Mouse (Mus musculus): ENCODE data around the gene Ryr2. TPM values are rescaled to one million over a fixed set of nuclear protein-coding genes. Genes with fewer than 3 reads are reported as not detected.

The Ryr2 gene
- polyA plus RNA-seq, 1 experiment: not detected

DNA sequence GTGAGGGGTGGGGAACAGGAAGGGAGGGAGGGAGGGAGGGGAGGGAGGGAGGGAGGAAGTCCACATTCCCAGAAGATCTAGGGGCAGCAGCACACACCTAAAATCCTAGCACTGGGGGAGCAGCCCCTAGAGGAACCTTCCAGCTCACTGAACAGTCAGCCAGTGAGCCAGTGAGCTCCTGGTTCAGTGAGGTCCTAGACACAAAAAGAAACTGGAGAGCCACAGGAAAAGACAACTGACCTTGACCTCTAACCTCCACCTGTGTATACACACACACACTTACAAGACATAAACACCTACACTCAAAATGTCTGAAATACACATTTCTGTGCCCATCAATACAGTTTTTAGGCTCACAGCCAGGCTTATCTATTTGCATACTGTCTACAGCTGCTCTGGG is 173.4 kb downstream of the Ryr2 start:
- no peak overlapping the region for H3ac ChIP-seq (ENCODE audit: control insufficient read depth, insufficient read length, low read depth)
- TF ChIP-seq CTCF (IDR thresholded peaks at IDR 0.05; ENCODE audit: control insufficient read depth, insufficient read depth, insufficient read length) (no peak), MAX (IDR thresholded peaks at IDR 0.05) (no peak), FOSL1 (IDR thresholded peaks at IDR 0.05; ENCODE audit: insufficient read depth, low read length, poor library complexity, severe bottlenecking) (no peak), CEBPB (IDR thresholded peaks at IDR 0.05; ENCODE audit: low read depth) (no peak), MYOD1 (IDR thresholded peaks at IDR 0.05; ENCODE audit: control insufficient read depth, insufficient read length, low read depth) (no peak), USF1 (IDR thresholded peaks at IDR 0.05; ENCODE audit: low read depth) (no peak), MYOG (IDR thresholded peaks at IDR 0.05; ENCODE audit: control insufficient read depth, extremely low read depth, insufficient read length) (no peak)
- no peak overlapping the region for H3K4me3 ChIP-seq (ENCODE audit: insufficient read depth, poor library complexity, severe bottlenecking)
- no peaks in the 10 kb centered on the region for H3K79me2 ChIP-seq (ENCODE audit: control insufficient read depth, insufficient read depth)
- H3K27me3 ChIP-seq (ENCODE audit: control insufficient read depth, insufficient read depth, insufficient read length): no peaks in the 10 kb centered on the region
- H3K79me3 ChIP-seq (ENCODE audit: low read depth): no peaks in the 10 kb centered on the region
- no peaks in the 10 kb centered on the region for H3K36me3 ChIP-seq (ENCODE audit: control insufficient read depth, insufficient read depth)

DNA sequence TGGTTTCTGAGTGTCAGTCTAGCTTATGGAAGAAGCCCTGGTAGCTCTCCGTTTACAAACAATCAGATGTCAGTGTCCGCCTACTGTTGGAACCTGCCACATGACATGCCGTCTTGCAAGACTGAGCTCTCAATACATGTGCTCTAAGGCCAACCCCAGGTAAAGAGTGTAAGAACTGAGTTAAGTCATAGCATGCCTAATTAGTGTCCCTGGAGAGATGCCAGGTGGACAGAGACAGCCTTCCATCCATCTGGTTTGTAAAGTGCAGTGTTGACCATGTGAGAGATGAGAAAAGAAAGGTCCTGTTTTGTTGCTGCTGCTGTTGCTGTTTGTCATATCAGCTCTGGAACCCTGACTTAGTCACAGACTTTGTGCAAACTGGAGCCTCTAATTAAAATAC is 178.0 kb downstream of the Ryr2 start:
- Histone ChIP-seq H3K27me3 (ENCODE audit: control insufficient read depth, insufficient read depth, insufficient read length) (no peaks in the 10 kb centered on the region), H3K79me3 (ENCODE audit: low read depth) (no peaks in the 10 kb centered on the region), H3K79me2 (ENCODE audit: control insufficient read depth, insufficient read depth) (no peaks in the 10 kb centered on the region), H3K4me3 (ENCODE audit: insufficient read depth, poor library complexity, severe bottlenecking) (no peak overlapping the region), H3K36me3 (ENCODE audit: control insufficient read depth, insufficient read depth) (no peaks in the 10 kb centered on the region), H3ac (ENCODE audit: control insufficient read depth, insufficient read length, low read depth) (no peak overlapping the region)
- TF ChIP-seq CEBPB (IDR thresholded peaks at IDR 0.05; ENCODE audit: low read depth): no peak
- no peak for TF ChIP-seq MYOG (IDR thresholded peaks at IDR 0.05; ENCODE audit: control insufficient read depth, extremely low read depth, insufficient read length)
- no peak for TF ChIP-seq CTCF (IDR thresholded peaks at IDR 0.05; ENCODE audit: control insufficient read depth, insufficient read depth, insufficient read length)

DNA sequence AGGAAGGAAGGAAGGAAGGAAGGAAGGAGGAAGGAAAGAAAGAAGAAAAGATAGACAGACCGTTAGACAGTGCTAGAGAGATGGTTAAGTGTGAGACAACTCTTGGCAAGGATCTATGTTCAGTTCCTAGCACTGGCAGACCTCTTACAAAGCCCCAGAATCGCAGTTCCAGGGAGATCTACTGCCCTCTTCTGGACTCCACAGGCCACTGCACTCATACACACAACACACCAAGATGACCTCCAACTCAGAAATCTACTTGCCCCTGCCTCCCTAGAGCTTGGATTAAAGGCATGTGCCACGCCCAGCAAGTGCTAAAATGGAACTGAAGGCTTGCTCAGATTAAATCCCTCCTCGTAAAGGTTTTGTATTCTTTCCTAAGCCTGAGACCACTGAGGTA is 179.0 kb downstream of the Ryr2 start:
- Histone ChIP-seq H3K4me3 (ENCODE audit: insufficient read depth, poor library complexity, severe bottlenecking) (no peak overlapping the region), H3K36me3 (ENCODE audit: control insufficient read depth, insufficient read depth) (no peaks in the 10 kb centered on the region), H3K79me2 (ENCODE audit: control insufficient read depth, insufficient read depth) (no peaks in the 10 kb centered on the region), H3ac (ENCODE audit: control insufficient read depth, insufficient read length, low read depth) (no peak overlapping the region), H3K27me3 (ENCODE audit: control insufficient read depth, insufficient read depth, insufficient read length) (no peaks in the 10 kb centered on the region), H3K79me3 (ENCODE audit: low read depth) (no peaks in the 10 kb centered on the region)
- TF ChIP-seq CTCF (IDR thresholded peaks at IDR 0.05; ENCODE audit: control insufficient read depth, insufficient read depth, insufficient read length) (no peak), MYOG (IDR thresholded peaks at IDR 0.05; ENCODE audit: control insufficient read depth, extremely low read depth, insufficient read length) (no peak), FOSL1 (IDR thresholded peaks at IDR 0.05; ENCODE audit: insufficient read depth, low read length, poor library complexity, severe bottlenecking) (no peak), MAX (IDR thresholded peaks at IDR 0.05) (no peak), CEBPB (IDR thresholded peaks at IDR 0.05; ENCODE audit: low read depth) (no peak), MYOD1 (IDR thresholded peaks at IDR 0.05; ENCODE audit: control insufficient read depth, insufficient read length, low read depth) (no peak), USF1 (IDR thresholded peaks at IDR 0.05; ENCODE audit: low read depth) (no peak)

DNA sequence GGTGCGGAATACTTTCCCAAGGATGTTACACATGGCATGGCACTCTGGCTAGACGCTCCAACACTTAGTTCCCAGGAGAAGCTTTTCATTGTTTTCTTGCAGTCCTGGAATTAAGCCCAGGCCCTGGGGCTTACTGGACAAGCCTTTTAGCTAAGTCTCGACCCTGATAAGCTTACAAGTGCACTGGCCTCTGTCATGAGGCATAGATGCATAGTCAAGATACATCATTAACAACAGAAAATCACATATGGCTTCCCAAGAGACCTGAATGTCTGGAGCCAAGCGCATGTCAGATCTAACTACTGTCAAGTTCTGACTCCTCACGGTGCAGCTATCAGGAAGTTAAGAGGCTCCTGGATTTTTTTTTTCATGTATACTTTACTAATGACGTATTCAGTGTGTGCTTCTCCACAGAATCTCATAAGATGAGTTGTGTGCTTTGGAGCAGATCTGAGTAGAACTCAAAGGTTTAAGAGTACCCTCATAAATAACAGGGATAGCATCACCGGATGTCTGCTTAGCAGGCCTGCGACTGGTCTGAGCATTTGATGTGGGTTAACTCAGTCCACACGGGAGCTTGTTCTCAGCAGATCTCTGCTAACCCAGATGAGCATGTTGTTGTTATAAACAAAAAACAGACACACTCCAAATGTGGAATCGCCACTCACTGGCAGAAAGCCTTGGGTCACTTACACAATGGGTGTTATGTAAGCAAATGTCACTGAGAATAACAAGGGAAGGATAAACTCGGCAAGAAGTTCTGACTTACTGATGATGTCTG is 179.8 kb downstream of the Ryr2 start:
- Histone ChIP-seq H3K36me3 (ENCODE audit: control insufficient read depth, insufficient read depth) (no peaks in the 10 kb centered on the region), H3K4me3 (ENCODE audit: insufficient read depth, poor library complexity, severe bottlenecking) (no peak overlapping the region), H3ac (ENCODE audit: control insufficient read depth, insufficient read length, low read depth) (no peak overlapping the region), H3K79me2 (ENCODE audit: control insufficient read depth, insufficient read depth) (no peaks in the 10 kb centered on the region), H3K79me3 (ENCODE audit: low read depth) (no peaks in the 10 kb centered on the region), H3K27me3 (ENCODE audit: control insufficient read depth, insufficient read depth, insufficient read length) (no peaks in the 10 kb centered on the region)
- TF ChIP-seq FOSL1 (IDR thresholded peaks at IDR 0.05; ENCODE audit: insufficient read depth, low read length, poor library complexity, severe bottlenecking) (no peak), MYOD1 (IDR thresholded peaks at IDR 0.05; ENCODE audit: control insufficient read depth, insufficient read length, low read depth) (no peak), USF1 (IDR thresholded peaks at IDR 0.05; ENCODE audit: low read depth) (no peak)

DNA sequence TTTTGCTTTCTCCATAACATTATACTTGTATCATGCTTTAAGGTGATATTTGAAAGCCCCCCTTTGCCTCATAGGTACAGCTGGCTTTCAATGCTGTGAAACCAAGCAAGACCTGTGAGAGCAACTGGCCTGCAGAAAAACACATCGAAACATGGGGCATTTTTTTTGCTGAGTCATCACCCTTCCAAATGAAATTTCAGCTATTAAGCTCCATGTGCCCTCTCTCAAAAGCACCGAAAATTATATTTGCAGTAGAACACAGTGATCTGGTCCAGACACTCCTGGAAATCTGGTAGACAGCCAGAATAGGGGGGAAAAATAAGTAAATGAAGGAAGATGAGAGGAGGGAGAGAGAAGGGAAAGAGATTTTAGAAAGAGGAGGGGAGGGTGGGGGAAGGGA is 180.5 kb downstream of the Ryr2 start:
- Histone ChIP-seq H3K4me3 (ENCODE audit: insufficient read depth, poor library complexity, severe bottlenecking) (no peak overlapping the region), H3ac (ENCODE audit: control insufficient read depth, insufficient read length, low read depth) (no peak overlapping the region), H3K79me2 (ENCODE audit: control insufficient read depth, insufficient read depth) (no peaks in the 10 kb centered on the region), H3K27me3 (ENCODE audit: control insufficient read depth, insufficient read depth, insufficient read length) (no peaks in the 10 kb centered on the region), H3K36me3 (ENCODE audit: control insufficient read depth, insufficient read depth) (no peaks in the 10 kb centered on the region), H3K79me3 (ENCODE audit: low read depth) (no peaks in the 10 kb centered on the region)
- TF ChIP-seq FOSL1 (IDR thresholded peaks at IDR 0.05; ENCODE audit: insufficient read depth, low read length, poor library complexity, severe bottlenecking): no peak
- no peak for TF ChIP-seq MYOD1 (IDR thresholded peaks at IDR 0.05; ENCODE audit: control insufficient read depth, insufficient read length, low read depth)
- TF ChIP-seq MYOG (IDR thresholded peaks at IDR 0.05; ENCODE audit: control insufficient read depth, extremely low read depth, insufficient read length): no peak
- no peak for TF ChIP-seq USF1 (IDR thresholded peaks at IDR 0.05; ENCODE audit: low read depth)
- TF ChIP-seq CTCF (IDR thresholded peaks at IDR 0.05; ENCODE audit: control insufficient read depth, insufficient read depth, insufficient read length): no peak
- TF ChIP-seq MAX (IDR thresholded peaks at IDR 0.05): no peak

DNA sequence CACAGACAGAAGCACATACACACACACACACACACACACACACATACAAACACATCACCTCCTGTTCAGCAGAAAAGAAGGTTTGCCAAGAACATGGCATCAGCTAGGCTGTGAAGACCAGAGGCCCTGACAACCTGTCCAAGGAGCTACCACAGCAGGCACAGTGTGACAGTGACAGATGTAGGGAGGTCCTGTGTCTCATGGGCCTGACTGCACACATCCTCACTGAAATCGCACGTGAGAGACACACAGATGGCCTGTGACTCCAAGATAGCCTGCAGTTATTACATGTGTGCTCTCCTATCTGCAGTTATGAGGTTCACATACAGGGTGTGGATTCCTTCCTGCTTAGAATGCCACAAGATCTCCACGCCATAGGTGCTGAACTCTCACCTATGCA is 182.0 kb downstream of the Ryr2 start:
- Histone ChIP-seq H3K4me3 (ENCODE audit: insufficient read depth, poor library complexity, severe bottlenecking) (no peak overlapping the region), H3K79me3 (ENCODE audit: low read depth) (no peaks in the 10 kb centered on the region), H3ac (ENCODE audit: control insufficient read depth, insufficient read length, low read depth) (no peak overlapping the region), H3K79me2 (ENCODE audit: control insufficient read depth, insufficient read depth) (no peaks in the 10 kb centered on the region), H3K27me3 (ENCODE audit: control insufficient read depth, insufficient read depth, insufficient read length) (no peaks in the 10 kb centered on the region), H3K36me3 (ENCODE audit: control insufficient read depth, insufficient read depth) (no peaks in the 10 kb centered on the region)
- TF ChIP-seq MYOD1 (IDR thresholded peaks at IDR 0.05; ENCODE audit: control insufficient read depth, insufficient read length, low read depth): no peak
- TF ChIP-seq MAX (IDR thresholded peaks at IDR 0.05): no peak
- no peak for TF ChIP-seq CEBPB (IDR thresholded peaks at IDR 0.05; ENCODE audit: low read depth)
- TF ChIP-seq FOSL1 (IDR thresholded peaks at IDR 0.05; ENCODE audit: insufficient read depth, low read length, poor library complexity, severe bottlenecking): no peak
- TF ChIP-seq CTCF (IDR thresholded peaks at IDR 0.05; ENCODE audit: control insufficient read depth, insufficient read depth, insufficient read length): no peak
- TF ChIP-seq USF1 (IDR thresholded peaks at IDR 0.05; ENCODE audit: low read depth): no peak
- no peak for TF ChIP-seq MYOG (IDR thresholded peaks at IDR 0.05; ENCODE audit: control insufficient read depth, extremely low read depth, insufficient read length)
